Mouse (Mus musculus) liver, adult 2 months (tissue): ENCODE measurements at regions not wholly inside any gene's neighbourhood (a gene's known extent, or its start where the extent isn't known, plus 50 kb on each side); places are given as distances from the start of the nearest gene placed in this dataset.

ENCODE experiments used
- CTCF ChIP-seq: fragments of 200-500 bp; IDR thresholded peaks from 2 replicates; pipeline ENCODE4 v1.5.1; 2011; ENCODE audit warnings: low read depth, low read length, control low read depth
- POLR2A ChIP-seq: fragments of 200-500 bp; IDR thresholded peaks from 2 replicates; pipeline ENCODE4 v1.6.1; 2011; ENCODE audit warnings: low read length, control low read depth; ENCODE audit not compliant: insufficient read depth; ENCODE audit errors: extremely low read depth

GRCm38 (mm10) chr9:85470264-85470821 is 143.2 kb upstream of the Tent5a start:
- no peak for TF ChIP-seq CTCF
- TF ChIP-seq POLR2A: no peak
